Mouse (Mus musculus) thymus, adult 18-20 months (tissue): Measurements from ENCODE around the gene Hoxc12.

Source experiments
- DNase-seq, 2 experiments: peaks; one replicate each; pipeline ENCODE4 v3.0.0; 2022; ENCODE audit warnings: mixed read lengths in 2 of 2

Hoxc12 gene

GRCm38 (mm10) chr15:102984925-102985324 lies 48.4 kb downstream of the Hoxc12 start:
- no peak for DNase-seq

- DNase-seq: peak; percentile 30 to 35
Measured at GRCm38 (mm10) chr15:102987124-102987833, 50.7 kb downstream of the Hoxc12 start.

GRCm38 (mm10) chr15:102988078-102988477 lies 51.5 kb downstream of the Hoxc12 start:
- no peak for DNase-seq
